Mouse (Mus musculus) yolk sac, embryonic 10.5 days (tissue): ENCODE measurements around the gene Dock3.
"Not testable (repeated sequence)": the region's sequence is repeated elsewhere in the genome, so short reads cannot be mapped to it uniquely, and the experiment has no call there.

ENCODE experiments used
- DNase-seq: peaks from one replicate; pipeline ENCODE4 v3.0.0-alpha.2; 2017; ENCODE audit warnings: low spot score

Dock3 gene

DNA sequence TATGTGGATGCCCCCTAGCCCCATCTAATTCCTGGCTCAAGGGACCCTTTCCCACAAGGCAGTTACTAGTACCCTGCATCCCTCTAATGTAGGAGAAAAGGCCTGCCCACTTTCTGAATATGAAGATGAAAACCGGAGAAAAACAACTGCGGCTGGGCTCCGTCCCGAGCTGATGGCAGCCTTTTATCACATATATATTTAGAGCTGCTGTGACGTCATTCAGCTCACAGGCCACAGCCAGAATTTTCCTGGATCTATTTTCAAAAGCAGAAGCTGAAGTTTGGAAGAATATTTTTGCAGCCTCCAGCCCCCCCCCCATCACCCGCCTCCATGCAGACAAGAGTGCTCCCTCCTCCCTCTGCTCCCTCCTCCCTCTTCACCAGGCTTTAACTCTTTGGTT, 27.9 kb upstream of the Dock3 start:
- no peak for DNase-seq

DNA sequence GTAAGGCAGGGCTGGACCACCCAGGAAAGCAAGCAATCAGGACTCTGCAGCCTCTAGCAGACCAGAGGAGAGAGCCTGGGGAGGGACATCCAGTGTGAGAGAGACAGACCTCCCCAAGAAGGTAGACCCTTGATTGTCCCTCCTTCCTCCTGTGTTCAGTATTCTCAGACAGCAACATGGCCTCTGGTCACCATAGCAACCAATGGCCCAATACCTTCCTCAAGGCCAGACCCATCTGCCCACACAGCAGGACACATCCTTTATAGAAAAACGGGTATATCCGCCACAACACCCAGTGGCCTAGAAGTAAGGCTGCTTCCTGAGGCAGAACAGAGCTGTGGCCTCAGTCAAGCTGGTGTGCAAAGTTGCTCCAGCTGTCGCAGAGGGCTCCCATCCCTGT, 23.9 kb upstream of the Dock3 start:
- DNase-seq: no peak

- DNase-seq: no peak
These were observed 23.2 kb upstream of the Dock3 start for GRCm38 (mm10) chr9:107254925-107255324.

- DNase-seq: no peak
These were observed 22.8 kb upstream of the Dock3 start for GRCm38 (mm10) chr9:107254476-107254875.

DNA sequence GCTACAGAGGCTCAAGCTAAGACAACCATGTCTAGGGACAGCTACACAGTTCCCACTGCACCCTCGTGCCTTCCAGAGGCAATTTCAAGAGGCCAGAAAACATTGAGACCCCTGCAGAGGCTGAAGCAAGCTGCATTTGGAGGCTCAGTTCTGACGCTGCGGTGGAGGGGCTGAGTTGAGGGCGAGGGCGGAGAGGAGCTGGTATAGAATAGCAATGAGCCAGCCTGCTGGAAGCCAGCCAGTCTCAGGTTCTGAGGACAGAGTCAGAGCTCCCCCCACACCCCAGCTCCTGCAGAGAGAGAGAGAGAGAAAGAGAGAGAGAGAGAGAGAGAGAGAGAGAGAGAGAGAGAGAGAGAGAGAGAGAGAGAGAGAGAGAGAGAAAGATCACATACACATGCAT, 20.5 kb upstream of the Dock3 start:
- DNase-seq: no peak

DNA sequence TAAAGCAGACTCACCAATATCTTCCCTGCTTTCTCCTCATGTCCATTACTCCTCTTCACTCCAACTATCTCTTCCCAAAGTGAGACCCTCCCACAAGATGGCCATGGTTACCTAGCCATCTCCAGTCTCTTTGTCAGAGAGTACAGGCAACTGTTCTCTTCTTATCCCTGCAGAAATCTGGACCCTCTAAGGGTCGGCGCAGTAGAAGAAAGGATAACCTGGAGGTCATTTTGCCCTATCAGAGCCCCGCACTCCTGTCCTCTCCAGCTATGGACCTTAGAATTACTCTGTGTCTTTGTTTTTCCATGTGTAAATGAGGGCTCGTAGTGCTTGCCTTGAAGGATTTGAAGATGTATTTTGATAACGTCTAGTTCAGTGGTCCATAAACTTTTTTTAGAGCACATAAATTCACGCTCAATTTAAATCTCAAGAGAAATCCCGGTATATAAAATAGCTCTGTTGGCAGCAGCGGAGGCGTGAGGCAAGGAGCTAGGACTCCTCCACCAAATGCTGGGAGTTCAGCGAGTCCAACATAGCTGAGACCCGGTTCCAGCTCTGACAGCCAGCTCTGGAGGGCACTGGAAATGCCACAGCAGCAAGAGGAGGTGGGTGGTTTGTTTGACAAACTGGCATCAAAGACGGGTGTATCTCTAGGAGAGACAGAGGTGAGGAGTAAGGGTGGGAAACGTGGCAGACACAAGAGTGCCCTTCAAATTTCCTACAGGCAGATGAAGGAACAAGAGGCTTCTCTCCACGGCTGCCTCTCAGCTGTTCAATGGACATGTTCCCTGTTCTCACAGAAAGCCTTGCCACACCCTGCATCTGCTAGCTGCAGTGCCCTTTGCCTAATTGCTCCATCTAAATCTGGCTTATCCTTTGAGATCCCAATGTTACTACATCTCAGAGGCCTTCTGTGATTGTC, 19.0 kb upstream of the Dock3 start:
- DNase-seq: no peak

GRCm38 (mm10) chr9:107249154-107249553, 17.4 kb upstream of the Dock3 start:
- no peak for DNase-seq

- DNase-seq: no peak
These were observed 14.5 kb upstream of the Dock3 start for GRCm38 (mm10) chr9:107246170-107246569.

DNA sequence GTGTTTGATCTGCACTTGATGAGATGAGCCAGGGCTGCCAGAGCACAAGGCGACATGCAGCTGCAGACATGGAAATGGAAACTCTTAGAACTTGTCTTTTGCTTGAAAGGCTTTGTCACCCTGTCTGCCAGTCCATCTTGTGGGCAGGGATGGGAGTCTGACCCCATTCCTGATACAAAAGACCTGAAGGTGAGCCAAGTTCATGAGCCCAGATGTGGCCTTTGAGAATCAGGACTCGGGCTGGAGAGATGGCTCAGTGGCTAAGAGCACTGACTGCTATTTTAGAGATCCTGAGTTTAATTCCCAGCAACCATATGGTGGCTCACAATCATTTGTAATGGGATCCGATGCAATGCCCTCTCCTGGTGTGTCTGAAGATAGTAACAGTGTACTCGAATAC, 13.6 kb upstream of the Dock3 start:
- DNase-seq: no peak

GRCm38 (mm10) chr9:107236151-107236550, 4.4 kb upstream of the Dock3 start:
- no peak for DNase-seq

DNA sequence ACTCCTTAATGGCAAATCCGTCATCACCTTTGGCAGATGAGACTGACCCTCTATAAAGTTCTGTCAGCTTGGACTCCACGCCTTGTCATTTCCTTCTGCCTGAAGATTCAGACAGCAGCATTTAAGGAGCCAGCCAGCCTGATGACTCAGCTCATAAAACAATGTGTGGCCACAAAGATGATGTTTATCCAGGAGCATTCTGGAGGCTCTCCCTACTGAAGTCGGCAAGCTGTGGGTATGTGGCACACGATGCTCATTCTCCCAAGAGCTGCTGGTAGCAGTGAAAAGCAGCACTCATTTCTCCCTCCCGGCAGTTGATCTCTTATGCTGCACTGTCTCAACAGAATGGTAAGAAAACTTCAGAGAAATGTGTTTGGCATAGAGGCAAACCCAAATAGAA, 3.6 kb upstream of the Dock3 start:
- DNase-seq: no peak

GRCm38 (mm10) chr9:107232140-107232539, 431 bp upstream of the Dock3 start:
- no peak for DNase-seq

- no peak for DNase-seq
These were observed 644 bp downstream of the Dock3 start for GRCm38 (mm10) chr9:107230991-107231538.

DNA sequence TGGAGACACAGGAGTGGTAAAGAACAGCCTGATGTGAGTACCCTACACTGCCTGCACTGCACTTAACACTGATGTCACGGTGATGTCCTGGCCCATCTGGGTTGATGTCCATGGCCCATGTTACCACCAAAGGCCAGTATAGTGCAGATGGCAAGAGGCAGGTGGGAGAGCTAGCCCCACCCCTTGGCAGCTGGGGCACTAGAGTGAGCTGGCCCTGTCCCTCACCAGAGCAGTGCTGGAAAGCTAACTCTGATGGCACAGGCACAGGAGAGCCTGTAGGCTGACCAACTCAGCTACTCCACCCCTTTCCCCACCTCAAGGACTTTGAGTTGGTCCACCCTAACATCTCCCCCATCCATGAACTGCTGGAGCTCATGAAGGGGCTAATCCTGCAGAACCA, 7.1 kb downstream of the Dock3 start:
- no peak for DNase-seq

- DNase-seq: not testable (repeated sequence)
These were observed 56.9 kb downstream of the Dock3 start for GRCm38 (mm10) chr9:107174831-107175230.

DNA sequence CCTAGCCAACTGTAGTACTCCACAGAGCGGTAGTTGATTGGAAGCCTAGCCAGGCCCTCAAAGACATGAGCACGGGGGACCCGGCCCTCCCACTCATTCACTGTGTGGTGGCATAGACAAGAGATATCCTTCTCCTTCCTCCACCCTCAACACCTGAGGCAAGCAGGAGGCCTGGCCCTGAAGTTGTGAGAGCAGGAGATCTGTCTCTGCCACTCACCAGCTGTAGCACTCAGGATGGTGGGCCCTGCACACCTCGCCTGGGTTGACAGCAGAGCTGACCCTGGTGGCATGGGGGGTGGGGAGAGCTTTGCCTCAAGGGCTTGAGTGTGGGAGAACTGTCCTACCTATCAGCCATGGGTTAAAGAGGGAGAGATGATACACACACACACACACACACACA, 65.9 kb downstream of the Dock3 start:
- DNase-seq: no peak

DNA sequence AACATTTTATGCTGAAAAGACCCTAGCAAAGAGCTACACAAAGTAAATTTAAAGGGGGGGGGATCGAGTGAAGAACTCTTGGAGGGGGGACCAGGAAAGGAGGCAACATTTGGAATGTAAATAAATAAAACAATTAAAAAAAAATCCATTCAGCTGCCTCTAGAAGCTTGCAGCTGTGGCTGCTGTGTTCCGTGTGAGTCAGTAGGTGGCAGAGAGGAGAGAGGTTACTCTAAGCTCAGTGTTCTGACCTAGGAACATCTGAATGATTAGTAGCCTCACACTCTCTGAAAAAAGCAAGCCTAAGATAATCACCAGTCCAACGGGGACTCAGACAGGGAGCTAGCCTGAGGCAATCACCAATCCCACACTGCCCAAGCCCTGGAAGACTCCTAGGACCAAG, 66.9 kb downstream of the Dock3 start:
- no peak for DNase-seq

DNA sequence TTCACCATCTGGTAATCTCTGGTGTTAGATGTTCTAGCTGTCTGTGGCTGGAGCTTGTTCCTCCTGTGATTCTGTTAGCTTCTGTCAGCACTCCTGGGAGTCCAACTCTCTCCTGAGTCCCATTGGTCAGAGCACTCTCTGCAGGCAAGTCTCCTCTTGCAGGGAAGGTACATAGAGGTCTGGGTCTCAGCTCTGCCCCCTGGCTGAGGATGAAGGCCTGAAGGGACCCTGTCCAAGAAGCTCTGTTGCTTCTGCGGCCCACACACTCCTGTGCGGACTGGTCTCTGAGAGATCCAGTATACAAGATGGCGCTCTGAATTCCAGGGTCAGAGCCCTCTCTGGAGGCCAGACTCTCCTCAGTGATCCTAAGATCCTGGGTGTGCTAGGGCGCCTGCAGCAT, 75.3 kb downstream of the Dock3 start:
- DNase-seq: not testable (repeated sequence)

DNA sequence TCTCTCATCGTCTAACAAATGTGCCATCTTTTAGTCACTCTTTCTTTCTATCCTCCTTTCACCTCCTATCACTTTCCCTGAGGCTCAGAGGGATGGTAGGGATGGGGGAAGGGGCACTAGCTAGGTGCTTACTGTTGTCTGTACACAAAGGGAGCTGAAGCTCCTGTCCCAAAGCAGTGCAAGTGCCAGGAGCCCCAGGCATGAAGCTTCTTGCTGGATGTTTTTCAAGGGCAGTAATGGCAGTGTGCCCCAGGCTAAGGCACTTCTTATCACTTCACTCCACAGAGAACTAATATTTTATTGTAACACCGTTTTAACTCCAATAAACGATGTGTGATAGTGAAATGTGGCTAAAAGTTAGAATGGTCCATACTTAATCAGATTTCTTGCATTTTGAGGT, 118.9 kb downstream of the Dock3 start:
- DNase-seq: no peak

DNA sequence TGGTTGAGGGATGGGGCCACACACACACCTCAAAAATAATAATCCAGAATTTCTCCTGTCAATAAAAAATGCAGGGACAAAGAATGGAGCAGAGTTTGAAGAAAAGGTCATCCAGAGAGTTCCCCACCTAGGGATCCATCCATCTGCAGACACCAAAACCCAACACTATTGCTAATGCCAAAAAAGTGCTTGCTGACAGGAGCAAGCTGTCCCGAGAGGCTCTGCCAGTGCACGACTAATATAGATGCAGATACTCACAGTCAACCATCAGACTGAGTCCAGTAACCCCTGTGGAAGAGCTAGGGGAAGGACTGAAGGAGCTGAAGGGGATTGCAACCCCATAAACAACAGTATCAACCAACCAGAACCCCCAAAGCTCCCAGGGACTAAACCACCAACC, 119.7 kb downstream of the Dock3 start:
- no peak for DNase-seq

- DNase-seq: no peak
These were observed 132.2 kb downstream of the Dock3 start for GRCm38 (mm10) chr9:107099487-107099886.

DNA sequence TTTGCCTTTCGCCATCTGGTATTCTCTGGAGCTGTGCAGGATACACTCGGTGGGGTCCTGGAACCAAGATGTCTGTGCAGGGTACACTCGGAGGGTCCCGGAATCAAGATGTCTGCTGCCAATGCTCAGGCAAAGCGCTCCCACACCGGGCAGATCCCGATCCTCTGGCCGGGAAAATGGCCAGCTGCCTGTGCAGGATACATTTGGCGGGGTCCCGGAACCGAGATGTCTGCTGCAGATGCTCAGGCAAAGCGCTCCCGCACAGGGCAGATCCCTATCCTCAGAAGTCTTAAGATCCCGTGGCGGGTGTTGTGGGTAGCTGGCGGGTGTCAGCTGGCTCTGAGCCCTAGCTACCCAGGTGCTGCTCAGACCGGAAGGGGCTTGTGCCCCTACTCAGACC, 142.3 kb downstream of the Dock3 start:
- DNase-seq: not testable (repeated sequence)

DNA sequence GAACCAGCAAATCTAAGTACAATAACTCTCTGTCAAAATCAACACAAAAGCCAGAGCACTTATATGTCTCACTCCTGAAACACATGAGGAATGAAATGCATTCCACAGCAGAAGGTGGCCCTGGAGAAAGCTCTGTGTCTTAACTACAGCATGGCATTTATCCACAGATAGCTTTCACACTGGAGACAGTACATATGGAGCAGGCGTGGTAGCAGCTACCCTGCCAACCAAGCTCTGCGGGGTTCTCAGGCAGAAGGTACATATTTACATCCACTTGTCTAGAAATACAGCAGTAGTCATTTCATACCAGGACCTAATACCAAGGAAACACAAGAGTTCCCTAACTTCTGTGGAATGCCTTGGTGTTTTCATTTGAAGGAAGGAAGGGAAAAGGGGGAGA, 144.2 kb downstream of the Dock3 start:
- no peak for DNase-seq

- DNase-seq: no peak
These were observed 193.8 kb downstream of the Dock3 start for GRCm38 (mm10) chr9:107037947-107038346.
